Mouse (Mus musculus): ENCODE results near the gene Tspan2.

The Tspan2 gene

GRCm38 (mm10) chr3:102787369-102787768 lies 53.0 kb downstream of the Tspan2 start:
- DNase-seq, result no peak

DNA sequence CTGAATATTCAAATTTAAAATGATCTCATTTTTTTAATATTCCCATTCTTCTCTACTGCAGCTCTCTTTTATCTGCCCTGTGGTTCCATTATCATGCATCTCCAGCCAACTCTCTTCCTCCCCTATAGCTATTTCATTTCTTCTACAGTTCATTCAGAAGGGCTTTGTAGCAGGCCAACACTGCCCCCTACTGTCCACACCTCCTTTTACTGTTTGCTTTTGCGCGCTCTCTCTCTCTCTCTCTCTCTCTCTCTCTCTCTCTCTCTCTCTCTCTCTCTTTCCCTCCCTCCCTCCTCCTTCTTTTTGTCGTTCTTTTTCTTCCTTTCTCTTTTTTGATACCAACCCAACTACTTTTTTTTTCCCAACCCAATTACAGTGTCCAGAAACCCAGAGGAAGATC lies 69.6 kb downstream of the Tspan2 start:
- DNase-seq, result peak; percentile 29 to 76

GRCm38 (mm10) chr3:102842386-102842785 lies 108.1 kb downstream of the Tspan2 start:
- DNase-seq, result no peak

GRCm38 (mm10) chr3:102848661-102849060 lies 114.3 kb downstream of the Tspan2 start:
- DNase-seq, result no peak
